Mouse (Mus musculus): ENCODE measurements around the gene Ntm. TPM values are rescaled to one million over a fixed set of nuclear protein-coding genes. Genes with fewer than 3 reads are reported as not detected.

Ntm gene
- polyA plus RNA-seq, 1 experiment, result not detected

GRCm38 (mm10) chr9:29342303-29342702 lies 620.6 kb downstream of the Ntm start:
- Histone ChIP-seq H3K4me3 (ENCODE audit: insufficient read depth, poor library complexity, severe bottlenecking) (no peak overlapping the region), H3K79me2 (ENCODE audit: control insufficient read depth, insufficient read depth) (no peaks in the 10 kb centered on the region), H3K27me3 (ENCODE audit: control insufficient read depth, insufficient read depth, insufficient read length) (no peaks in the 10 kb centered on the region), H3ac (ENCODE audit: control insufficient read depth, insufficient read length, low read depth) (no peak overlapping the region), H3K79me3 (ENCODE audit: low read depth) (no peaks in the 10 kb centered on the region), H3K36me3 (ENCODE audit: control insufficient read depth, insufficient read depth) (no peaks in the 10 kb centered on the region)
- TF ChIP-seq FOSL1 (IDR thresholded peaks at IDR 0.05; ENCODE audit: insufficient read depth, low read length, poor library complexity, severe bottlenecking) (no peak), CTCF (IDR thresholded peaks at IDR 0.05; ENCODE audit: control insufficient read depth, insufficient read depth, insufficient read length) (no peak), CEBPB (IDR thresholded peaks at IDR 0.05; ENCODE audit: low read depth) (no peak), MYOG (IDR thresholded peaks at IDR 0.05; ENCODE audit: control insufficient read depth, extremely low read depth, insufficient read length) (no peak), MAX (IDR thresholded peaks at IDR 0.05) (no peak), MYOD1 (IDR thresholded peaks at IDR 0.05; ENCODE audit: control insufficient read depth, insufficient read length, low read depth) (no peak)

GRCm38 (mm10) chr9:29341292-29341691 lies 621.6 kb downstream of the Ntm start:
- TF ChIP-seq MYOG (IDR thresholded peaks at IDR 0.05; ENCODE audit: control insufficient read depth, extremely low read depth, insufficient read length), result no peak
- TF ChIP-seq MAX (IDR thresholded peaks at IDR 0.05), result no peak
- TF ChIP-seq CEBPB (IDR thresholded peaks at IDR 0.05; ENCODE audit: low read depth), result no peak
- TF ChIP-seq FOSL1 (IDR thresholded peaks at IDR 0.05; ENCODE audit: insufficient read depth, low read length, poor library complexity, severe bottlenecking), result no peak
- TF ChIP-seq MYOD1 (IDR thresholded peaks at IDR 0.05; ENCODE audit: control insufficient read depth, insufficient read length, low read depth), result no peak
- no peak for TF ChIP-seq CTCF (IDR thresholded peaks at IDR 0.05; ENCODE audit: control insufficient read depth, insufficient read depth, insufficient read length)
- no peak for TF ChIP-seq USF1 (IDR thresholded peaks at IDR 0.05; ENCODE audit: low read depth)
- Histone ChIP-seq H3K4me3 (ENCODE audit: insufficient read depth, poor library complexity, severe bottlenecking) (no peak overlapping the region), H3K79me3 (ENCODE audit: low read depth) (no peaks in the 10 kb centered on the region), H3K36me3 (ENCODE audit: control insufficient read depth, insufficient read depth) (no peaks in the 10 kb centered on the region), H3ac (ENCODE audit: control insufficient read depth, insufficient read length, low read depth) (no peak overlapping the region), H3K79me2 (ENCODE audit: control insufficient read depth, insufficient read depth) (no peaks in the 10 kb centered on the region), H3K27me3 (ENCODE audit: control insufficient read depth, insufficient read depth, insufficient read length) (no peaks in the 10 kb centered on the region)

GRCm38 (mm10) chr9:29335671-29336070 lies 627.3 kb downstream of the Ntm start:
- Histone ChIP-seq H3K4me3 (ENCODE audit: insufficient read depth, poor library complexity, severe bottlenecking) (no peak overlapping the region), H3K36me3 (ENCODE audit: control insufficient read depth, insufficient read depth) (no peaks in the 10 kb centered on the region), H3K79me2 (ENCODE audit: control insufficient read depth, insufficient read depth) (no peaks in the 10 kb centered on the region), H3K27me3 (ENCODE audit: control insufficient read depth, insufficient read depth, insufficient read length) (no peaks in the 10 kb centered on the region), H3K79me3 (ENCODE audit: low read depth) (no peaks in the 10 kb centered on the region), H3ac (ENCODE audit: control insufficient read depth, insufficient read length, low read depth) (no peak overlapping the region)
- TF ChIP-seq MYOD1 (IDR thresholded peaks at IDR 0.05; ENCODE audit: control insufficient read depth, insufficient read length, low read depth) (no peak), MAX (IDR thresholded peaks at IDR 0.05) (no peak), MYOG (IDR thresholded peaks at IDR 0.05; ENCODE audit: control insufficient read depth, extremely low read depth, insufficient read length) (no peak), USF1 (IDR thresholded peaks at IDR 0.05; ENCODE audit: low read depth) (no peak), CTCF (IDR thresholded peaks at IDR 0.05; ENCODE audit: control insufficient read depth, insufficient read depth, insufficient read length) (no peak), FOSL1 (IDR thresholded peaks at IDR 0.05; ENCODE audit: insufficient read depth, low read length, poor library complexity, severe bottlenecking) (no peak), CEBPB (IDR thresholded peaks at IDR 0.05; ENCODE audit: low read depth) (no peak)

GRCm38 (mm10) chr9:29332296-29333090 lies 630.4 kb downstream of the Ntm start:
- H3ac ChIP-seq (ENCODE audit: control insufficient read depth, insufficient read length, low read depth), result no peak overlapping the region
- H3K27me3 ChIP-seq (ENCODE audit: control insufficient read depth, insufficient read depth, insufficient read length), result no peaks in the 10 kb centered on the region
- H3K79me2 ChIP-seq (ENCODE audit: control insufficient read depth, insufficient read depth), result no peaks in the 10 kb centered on the region
- H3K36me3 ChIP-seq (ENCODE audit: control insufficient read depth, insufficient read depth), result no peaks in the 10 kb centered on the region
- TF ChIP-seq CTCF (IDR thresholded peaks at IDR 0.05; ENCODE audit: control insufficient read depth, insufficient read depth, insufficient read length), result no peak
- no peak for TF ChIP-seq USF1 (IDR thresholded peaks at IDR 0.05; ENCODE audit: low read depth)
- TF ChIP-seq MAX (IDR thresholded peaks at IDR 0.05), result no peak
- TF ChIP-seq CEBPB (IDR thresholded peaks at IDR 0.05; ENCODE audit: low read depth), result no peak
- TF ChIP-seq MYOG (IDR thresholded peaks at IDR 0.05; ENCODE audit: control insufficient read depth, extremely low read depth, insufficient read length), result no peak
- no peak for TF ChIP-seq MYOD1 (IDR thresholded peaks at IDR 0.05; ENCODE audit: control insufficient read depth, insufficient read length, low read depth)
- TF ChIP-seq FOSL1 (IDR thresholded peaks at IDR 0.05; ENCODE audit: insufficient read depth, low read length, poor library complexity, severe bottlenecking), result no peak
- H3K79me3 ChIP-seq (ENCODE audit: low read depth), result no peaks in the 10 kb centered on the region
- no peak overlapping the region for H3K4me3 ChIP-seq (ENCODE audit: insufficient read depth, poor library complexity, severe bottlenecking)

- H3K36me3 ChIP-seq (ENCODE audit: control insufficient read depth, insufficient read depth), result no peaks in the 10 kb centered on the region
- no peak overlapping the region for H3K4me3 ChIP-seq (ENCODE audit: insufficient read depth, poor library complexity, severe bottlenecking)
- TF ChIP-seq MYOG (IDR thresholded peaks at IDR 0.05; ENCODE audit: control insufficient read depth, extremely low read depth, insufficient read length) (no peak), CEBPB (IDR thresholded peaks at IDR 0.05; ENCODE audit: low read depth) (no peak), USF1 (IDR thresholded peaks at IDR 0.05; ENCODE audit: low read depth) (no peak), MYOD1 (IDR thresholded peaks at IDR 0.05; ENCODE audit: control insufficient read depth, insufficient read length, low read depth) (no peak), MAX (IDR thresholded peaks at IDR 0.05) (no peak)
- H3ac ChIP-seq (ENCODE audit: control insufficient read depth, insufficient read length, low read depth), result no peak overlapping the region
- no peaks in the 10 kb centered on the region for H3K27me3 ChIP-seq (ENCODE audit: control insufficient read depth, insufficient read depth, insufficient read length)
- no peaks in the 10 kb centered on the region for H3K79me3 ChIP-seq (ENCODE audit: low read depth)
- no peaks in the 10 kb centered on the region for H3K79me2 ChIP-seq (ENCODE audit: control insufficient read depth, insufficient read depth)
Observed at GRCm38 (mm10) chr9:29330486-29330885, 632.5 kb downstream of the Ntm start.

All from C2C12 (cell line).